17 mouse cellular contexts compared by ENCODE assay signal in genomic region chr10:42154727-42155126, GRCm38 (mm10).
DNase-seq lines count a peak whose midpoint lies in the region; ATAC-seq lines count a peak whose summit lies in the region.
"Had no signal": no experiment of that assay in that cellular context is flagged by ENCODE, and none has a peak within 500 bp of the region (broad histone marks: within the 10 kb centered on the region; RNA-seq: fewer than 3 reads in every experiment).

No protein-coding gene starts in this region.

- peak; percentile 18 for DNase-seq in MEL-GATA-1-ER (ENCODE audit: extremely low read depth, low read depth)
- DNase-seq in heart, postnatal 4 days: no peak
- DNase-seq in kidney, adult 8-10 months: no peak
- DNase-seq in layer of hippocampus, adult 11-12 months (ENCODE audit: low spot score): no peak
- DNase-seq: adrenal gland, adult 2 months; adrenal gland, postnatal 10 days; adrenal gland, postnatal 25 days; cerebellum, adult 11 months; cerebellum, adult 18-20 months; cerebellum, adult 8-10 months; cerebellum, adult 9-11 months; cerebellum, postnatal 14 days; cerebellum, postnatal 36 days had no signal

- ATAC-seq in granulocyte monocyte progenitor cell, adult 5-6 weeks (replicated peaks; ENCODE audit: poor library complexity, severe bottlenecking): peak; percentile 58
- peak; percentile 48 for ATAC-seq in megakaryocyte progenitor cell, adult 5-6 weeks (replicated peaks; ENCODE audit: poor library complexity)
- ATAC-seq: forebrain, embryonic 14.5 days; forebrain, embryonic 16.5 days had no signal
